Mouse (Mus musculus): ENCODE data around the gene Srrd.
"Not testable (repeated sequence)": the region's sequence is repeated elsewhere in the genome, so short reads cannot be mapped to it uniquely, and the experiment has no call there.

The Srrd gene

DNA sequence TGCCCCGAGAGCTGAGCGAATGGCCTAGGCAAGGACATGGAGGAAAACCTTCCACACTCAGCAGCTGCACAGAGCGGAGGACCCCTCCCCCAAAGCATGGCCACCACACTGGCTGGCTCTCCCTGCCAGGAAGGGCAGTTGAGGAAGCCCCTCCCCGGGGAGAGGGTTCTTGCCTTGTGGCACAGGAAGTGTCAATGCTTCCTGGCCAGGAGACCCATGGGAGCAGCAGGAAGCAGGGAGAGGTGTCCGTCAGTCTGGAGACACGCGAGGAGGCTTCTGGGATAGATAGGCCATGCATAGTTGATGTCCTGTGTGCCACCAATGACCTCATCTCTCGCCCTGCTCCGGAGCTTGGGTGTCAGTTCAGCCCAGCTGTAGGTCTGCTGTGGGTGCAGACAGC, 13.5 kb upstream of the Srrd start:
- no peak for DNase-seq (ENCODE audit: low spot score)

DNA sequence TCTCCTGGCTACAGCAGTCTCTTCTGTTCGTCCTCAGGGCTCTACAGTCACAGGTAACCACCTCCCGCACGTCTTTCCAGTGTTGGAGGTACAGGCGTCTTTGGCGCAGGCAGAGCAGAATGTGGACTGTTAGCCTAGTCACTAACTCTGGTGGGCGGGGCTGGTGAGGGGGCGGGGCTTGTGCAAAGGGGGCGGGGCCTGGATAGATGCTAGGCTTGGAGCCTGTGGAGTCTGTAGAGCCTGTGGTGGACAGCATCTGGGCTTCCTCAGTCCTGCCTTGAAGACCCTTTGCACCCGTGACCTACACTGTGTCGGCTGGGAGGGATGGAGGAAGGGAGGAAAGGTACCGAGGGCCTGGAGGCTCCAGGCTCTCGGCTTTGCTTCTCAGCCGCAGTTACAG, 13.1 kb upstream of the Srrd start, which contains the start of gene Gm6583:
Gm6583 (minus strand) TSS at position 124 of the 400 bp plus-strand sequence.
- no peak for DNase-seq (ENCODE audit: low spot score)

DNA sequence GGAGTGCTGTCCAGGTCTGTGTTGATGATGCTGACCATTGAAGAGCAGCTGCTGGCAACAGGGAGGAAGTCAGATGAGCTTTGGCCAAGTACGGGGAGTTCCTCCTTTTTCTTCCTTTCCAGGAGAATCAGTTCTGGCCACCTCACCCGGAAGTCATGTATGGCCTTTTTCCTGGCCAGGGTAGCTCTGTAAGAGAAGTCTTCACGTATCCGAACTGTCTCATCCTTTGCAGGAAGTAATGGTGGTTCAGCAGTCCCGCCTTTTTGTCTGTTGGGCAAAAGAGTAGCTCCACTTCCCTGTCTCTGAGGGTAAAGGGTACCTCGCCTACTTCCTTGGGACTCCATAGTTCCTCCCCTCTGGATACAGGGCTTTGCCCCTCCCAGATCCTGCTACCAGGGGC, 12.7 kb upstream of the Srrd start:
- no peak for DNase-seq (ENCODE audit: low spot score)

DNA sequence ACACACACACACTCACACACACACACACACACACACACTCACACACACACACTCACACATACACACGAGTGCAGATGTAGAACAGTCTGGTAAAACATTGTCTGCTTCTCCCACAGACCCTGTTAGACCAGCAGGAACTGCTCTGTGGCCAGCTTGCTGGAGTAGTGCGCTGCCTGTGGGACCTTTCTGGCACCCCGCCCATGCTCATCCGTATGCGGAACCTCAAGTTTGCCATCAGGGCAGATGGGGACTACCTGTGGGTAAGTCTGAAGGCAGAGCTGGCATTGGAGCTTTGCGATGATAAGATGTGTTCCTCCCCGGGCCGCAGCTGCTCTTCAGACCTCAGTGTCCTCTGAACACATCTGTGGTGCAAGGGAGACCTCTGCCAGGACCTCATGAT, 6.3 kb upstream of the Srrd start:
- DNase-seq (ENCODE audit: low spot score) = no peak

DNA sequence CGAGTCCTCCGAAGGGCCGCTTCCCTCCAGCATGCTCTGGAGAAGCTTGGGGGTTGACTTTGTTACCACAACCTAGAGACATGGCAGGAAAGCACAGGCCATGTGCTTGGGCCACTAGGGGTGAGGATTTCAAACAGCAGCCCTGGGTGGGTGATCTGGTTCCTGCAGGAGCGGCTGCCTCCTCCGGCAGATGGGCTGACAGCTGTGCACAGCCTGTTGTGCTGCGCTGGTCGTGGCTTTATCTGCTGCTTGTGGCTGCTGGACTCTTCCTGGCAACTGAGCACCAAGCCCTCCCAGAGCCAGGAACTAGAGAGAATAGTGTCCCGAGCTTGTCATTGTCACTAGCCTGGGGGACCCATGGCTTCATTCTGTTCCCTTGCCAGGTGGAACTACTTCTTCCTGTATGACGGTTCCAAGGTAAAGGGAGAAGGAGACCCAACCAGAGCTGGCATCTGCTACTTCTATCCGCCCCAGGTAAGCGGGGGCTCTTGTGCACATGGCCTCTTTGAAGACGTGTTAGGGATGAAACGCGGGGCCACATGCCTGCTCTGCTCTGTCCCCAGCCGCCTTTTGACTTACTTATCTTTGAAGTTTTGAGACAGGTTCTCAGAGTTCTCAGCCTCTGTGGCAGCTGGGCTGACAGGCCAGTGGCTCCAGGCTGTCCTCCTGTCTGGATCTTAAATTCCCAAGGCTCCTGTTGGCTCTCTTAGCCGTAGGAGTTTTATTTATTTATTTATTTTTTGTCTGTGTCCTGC, 3.5 kb upstream of the Srrd start:
- no peak for DNase-seq (ENCODE audit: low spot score)

DNA sequence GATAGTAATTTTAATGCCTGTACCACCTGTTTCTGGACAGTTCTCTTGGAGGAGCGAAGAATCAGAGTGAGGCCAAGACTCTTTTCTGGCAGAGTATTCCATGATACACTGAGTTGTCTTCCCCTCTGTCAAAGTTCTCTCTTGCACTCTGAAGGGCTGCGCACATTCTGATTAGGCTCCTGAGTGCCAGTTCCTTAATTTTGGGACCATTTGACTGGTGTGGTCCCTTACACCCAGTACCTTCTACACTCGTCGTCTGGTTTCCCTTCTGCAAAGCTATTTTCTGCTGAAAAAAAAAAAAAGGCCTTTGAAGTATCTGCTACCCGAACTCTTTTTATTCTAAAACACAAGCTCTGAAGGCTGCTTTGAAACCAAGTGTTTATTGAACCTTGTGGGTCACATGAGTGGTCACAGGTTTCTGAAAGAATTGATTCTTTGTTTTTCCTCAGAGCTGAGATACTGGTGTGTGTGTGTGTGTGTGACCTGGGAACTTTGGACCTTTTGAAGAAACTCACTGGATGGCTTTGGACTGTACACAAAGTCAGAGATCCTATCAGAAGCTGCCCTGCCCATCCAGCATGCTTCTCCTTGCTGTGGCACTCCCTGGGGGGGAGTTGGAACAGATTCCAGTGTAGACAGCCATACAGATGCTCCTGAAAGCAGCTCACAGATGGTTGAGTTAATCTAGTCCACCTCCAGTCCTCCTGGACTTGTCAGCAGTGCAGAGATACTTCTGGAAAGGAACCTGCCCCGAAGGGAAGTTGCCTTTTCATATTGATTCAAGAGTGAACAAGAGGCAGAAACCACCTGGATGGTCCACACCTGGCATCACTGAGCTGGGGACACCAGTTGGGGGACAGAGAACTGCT, 1.5 kb upstream of the Srrd start:
- peak; percentile 54 for DNase-seq (ENCODE audit: low spot score)

DNA sequence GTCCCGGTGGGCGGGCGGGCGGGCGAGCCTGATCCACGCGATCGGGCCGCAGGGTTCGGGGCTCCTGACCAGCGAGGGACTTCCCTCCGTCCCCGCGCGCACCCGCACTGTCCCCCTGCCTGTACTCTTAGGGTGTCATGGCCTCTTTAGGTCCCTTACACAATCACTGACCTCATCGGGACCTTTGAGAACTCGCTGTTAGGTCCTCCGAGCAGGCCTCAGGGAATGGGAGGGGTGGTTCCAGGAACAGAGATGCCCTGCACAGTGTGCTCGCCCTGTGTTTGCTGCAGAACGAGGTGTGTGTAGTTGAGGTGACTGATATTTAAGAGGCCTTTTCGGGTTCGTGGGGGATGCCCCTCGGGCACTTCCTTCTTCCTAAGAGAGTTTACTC, 360 bp upstream of the Srrd start:
- no peak for DNase-seq (ENCODE audit: low spot score)

DNA sequence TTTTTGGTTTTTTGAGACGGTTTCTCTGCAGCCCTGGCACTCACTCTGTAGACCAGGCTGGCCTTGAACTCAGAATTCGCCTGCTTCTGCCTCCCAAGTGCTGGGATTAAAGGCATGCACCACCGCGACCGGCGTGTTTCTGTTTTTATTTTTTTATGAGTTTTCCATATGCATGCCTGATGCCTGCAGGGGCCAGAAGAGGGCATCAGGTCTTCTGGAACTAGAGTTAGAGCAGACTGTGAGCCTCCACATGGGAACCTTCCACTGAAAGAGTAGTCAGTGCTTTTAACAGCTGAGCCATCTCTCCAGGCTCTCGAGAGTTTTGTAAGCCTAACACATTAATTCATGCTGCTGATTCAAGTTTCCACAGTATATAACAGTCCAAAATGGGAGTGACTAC, 3.6 kb downstream of the Srrd start:
- no peak for DNase-seq (ENCODE audit: low spot score)

DNA sequence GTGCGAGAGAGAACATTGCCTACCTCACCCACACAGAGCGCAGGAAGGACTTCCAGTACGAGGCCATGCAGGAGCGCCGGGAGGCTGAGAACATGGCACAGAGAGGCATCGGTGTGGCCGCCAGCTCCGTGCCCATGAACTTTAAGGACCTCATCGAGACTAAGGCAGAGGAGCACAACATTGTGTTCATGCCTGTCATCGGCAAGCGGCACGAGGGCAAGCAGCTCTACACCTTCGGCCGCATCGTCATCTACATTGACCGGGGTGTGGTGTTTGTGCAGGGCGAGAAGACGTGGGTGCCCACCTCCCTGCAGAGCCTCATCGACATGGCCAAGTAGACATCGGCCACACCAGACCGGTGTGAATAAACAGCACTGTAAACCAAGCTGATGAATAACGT, 5.8 kb downstream of the Srrd start:
- DNase-seq (ENCODE audit: low spot score) = no peak

DNA sequence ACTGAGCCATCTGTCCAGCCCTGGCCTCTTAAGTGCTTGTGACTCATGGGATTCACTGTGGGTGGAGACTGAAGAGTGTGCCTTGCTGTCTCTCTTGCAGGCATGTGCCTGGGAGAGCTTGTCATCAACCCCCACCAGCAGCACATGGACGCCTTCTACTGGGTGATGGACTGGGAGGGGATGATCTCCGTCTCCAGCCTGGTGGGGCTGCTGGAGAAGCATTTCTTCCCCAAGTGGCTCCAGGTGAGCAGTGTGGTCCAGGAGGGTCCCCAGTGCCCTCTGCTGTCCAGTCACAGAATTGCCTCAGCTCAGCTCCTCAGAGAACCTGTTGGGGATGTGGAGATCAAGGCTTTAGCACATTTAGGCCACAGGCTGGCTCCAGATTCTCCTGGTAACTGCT, 7.4 kb downstream of the Srrd start:
- no peak for DNase-seq (ENCODE audit: low spot score)

DNA sequence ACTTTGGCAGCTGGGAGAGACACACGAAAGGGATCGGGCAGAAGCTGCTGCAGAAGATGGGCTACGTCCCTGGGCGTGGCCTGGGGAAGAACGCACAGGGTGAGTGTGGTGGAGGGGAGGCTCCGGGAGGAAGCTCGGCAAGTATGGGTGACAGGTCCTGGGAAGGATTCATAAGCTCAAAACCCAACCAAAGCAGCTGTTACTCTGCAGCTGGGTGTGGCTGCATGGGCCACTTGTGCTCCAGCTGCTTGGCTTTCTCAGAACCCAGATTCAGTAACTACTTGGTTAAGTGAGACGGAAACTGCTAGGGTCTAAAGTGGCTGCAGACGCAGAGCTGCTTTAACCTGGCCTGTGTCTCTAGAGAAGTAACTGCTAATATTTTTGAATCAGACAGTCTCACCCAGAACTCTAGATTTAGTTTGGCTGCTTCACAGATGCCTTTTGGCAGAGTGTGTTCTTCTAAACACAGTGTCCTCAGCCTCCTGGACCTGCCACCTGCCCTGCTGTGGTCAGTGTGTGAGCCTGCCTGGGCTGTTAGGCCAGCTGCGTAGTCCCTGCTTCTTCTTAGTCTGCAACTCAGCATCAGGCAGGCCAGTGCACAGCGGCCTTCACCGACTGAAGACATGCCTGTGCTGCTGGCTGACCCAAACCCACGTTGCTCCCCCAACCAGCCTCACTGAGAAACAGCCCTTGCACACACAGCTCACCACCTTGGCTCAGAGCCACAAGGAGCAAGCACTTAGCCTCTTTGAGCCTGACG, 12.9 kb downstream of the Srrd start:
- no peak for DNase-seq (ENCODE audit: low spot score)

DNA sequence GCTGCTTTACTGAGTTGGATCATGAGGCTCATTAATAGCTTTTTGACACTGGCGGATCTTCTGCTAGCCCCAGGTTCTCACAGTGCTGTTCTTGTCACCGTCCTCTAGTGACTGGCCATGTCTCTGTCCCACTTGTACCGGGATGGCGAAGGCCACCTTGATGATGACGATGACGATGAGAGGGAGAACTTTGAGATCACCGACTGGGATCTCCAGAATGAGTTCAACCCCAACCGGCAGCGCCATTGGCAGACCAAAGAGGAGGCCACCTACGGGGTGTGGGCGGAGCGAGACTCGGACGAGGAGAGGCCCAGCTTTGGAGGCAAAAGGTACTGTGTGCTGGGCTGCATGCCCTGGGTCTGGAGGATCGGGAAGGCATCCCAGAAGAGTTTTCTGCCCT, 15.0 kb downstream of the Srrd start:
- DNase-seq (ENCODE audit: low spot score) = no peak

DNA sequence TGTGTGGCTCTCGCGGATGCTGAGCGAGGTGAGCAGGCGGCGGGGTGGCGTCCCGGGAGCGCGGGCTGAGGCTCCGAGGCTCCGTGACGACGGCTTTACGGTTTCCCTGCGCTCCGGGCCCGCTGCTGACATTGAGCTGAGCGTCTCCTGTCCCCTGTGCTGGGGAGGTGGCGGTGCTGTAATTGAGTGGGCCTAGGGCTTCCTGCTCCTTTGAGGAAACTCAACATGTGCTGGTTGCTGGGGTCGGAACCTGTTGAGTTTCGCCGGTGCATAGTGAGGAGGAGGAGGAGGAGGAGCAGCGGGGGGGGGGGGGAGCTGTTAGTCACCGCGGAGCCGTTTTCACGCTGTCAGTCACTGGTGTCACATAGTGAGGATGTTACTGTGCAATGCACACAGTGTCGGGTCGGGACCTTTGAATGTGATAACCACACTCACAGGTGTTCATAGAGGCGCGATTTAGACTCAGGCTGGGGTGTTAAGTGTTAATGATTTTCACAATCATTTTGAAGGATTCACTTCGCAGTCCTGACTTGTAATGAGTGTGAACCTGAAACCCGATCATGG, 16.3 kb downstream of the Srrd start:
- no peak for DNase-seq (ENCODE audit: low spot score)

DNA sequence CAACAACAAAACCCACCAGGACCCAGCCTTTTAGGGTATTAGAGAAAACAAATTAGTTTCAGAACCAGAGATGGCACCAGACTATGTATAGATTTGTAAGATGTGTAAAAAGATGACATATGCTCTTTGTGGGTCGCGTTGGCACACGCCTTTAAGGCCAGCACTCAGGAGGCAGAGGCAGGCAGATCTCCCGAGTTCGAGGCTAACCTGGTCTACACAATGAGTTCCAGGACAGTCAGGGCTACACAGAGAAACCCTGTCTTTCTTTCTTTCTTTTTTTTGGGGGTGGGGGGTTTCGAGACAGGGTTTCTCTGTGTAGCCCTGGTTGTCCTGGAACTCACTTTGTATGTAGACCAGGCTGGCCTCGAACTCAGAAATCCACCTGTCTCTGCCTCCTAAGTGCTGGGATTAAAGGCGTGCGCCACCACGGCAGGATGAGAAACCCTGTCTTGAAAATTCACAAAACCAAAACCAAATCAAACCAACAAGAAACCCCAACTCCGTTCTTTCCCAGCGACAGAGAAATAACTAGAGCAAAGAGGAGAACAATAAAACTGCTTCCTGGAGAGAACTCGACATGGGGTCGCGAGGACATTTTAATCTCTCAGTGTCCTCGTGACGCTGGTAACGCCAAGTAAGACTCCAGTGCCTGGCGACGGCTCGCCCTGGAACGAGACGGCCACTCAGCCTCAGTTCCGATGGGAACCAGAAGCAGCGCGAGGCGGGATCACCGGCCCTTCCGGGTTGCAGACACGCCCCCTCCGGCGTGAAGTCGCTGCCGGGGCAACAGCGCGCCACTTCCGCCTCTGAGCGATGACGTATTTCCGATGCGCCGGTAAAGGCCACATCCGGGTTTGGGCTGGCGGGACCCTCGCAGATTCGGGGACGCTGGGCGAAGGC, 17.0 kb downstream of the Srrd start, which contains the start of gene Tfip11:
Tfip11 (plus strand) TSS at position 813 of the 900 bp plus-strand sequence.
- DNase-seq (ENCODE audit: low spot score) = peak; percentile 87

DNA sequence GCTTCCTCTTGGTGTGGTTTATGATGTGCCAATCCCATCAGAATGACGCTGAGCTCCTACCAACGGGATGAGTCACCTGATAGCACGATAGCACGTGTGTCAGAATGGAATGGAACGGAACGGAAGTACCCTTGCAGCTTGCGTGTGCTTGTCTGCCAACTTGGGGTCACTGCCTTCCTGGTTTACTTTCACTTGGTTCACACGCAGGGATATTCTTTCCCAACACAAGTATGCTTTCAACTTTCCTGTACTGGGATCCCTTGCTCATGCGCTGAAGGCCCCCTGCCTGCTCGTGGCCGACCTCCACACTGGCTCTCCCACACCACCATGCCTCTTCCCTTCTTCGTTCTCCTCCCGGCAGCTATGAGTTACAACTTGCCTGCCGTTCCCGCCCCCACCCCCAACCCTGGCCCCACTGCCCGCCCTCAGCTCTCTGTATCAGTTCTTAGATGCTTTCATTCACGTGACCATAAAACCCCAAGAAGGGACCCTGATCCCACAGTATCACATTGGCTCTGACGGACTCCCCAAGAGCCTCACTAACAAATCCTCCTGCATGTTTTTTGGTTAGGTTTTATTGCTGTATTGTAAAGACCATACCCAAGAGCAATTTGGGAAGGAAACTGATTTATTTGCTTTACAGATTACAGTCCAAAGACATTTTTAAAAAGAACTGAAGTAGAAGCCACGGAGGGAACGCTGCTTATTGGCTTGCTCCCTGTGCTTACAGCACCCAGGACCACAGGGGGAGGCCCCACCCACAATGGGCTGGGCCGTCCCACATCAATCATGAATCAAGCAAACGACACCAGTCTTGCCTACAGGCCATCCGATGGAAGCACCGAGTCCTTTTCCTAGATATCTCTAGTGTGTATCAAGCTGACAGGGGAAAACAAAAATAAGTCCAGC, 17.9 kb downstream of the Srrd start:
- DNase-seq (ENCODE audit: low spot score) = no peak

DNA sequence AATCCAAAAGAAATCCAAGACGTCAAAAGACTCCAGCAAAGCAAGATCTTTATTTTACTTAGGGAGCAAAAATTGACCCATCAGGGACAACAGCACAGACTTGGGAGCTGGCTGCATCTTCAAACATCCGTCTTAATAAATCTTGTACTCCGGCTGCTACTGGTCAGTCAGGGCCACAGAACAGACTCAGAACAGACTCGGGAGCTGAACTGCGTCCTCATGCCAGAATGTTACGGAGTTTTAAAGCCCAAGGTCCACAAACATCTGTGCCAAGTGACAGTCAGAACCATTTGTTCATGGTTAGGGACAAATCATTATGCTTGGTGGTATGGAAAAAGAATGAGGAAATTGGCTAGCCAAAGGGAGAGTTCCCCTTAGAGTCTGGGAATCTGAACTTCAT, 19.6 kb downstream of the Srrd start:
- no peak for DNase-seq (ENCODE audit: low spot score)

DNA sequence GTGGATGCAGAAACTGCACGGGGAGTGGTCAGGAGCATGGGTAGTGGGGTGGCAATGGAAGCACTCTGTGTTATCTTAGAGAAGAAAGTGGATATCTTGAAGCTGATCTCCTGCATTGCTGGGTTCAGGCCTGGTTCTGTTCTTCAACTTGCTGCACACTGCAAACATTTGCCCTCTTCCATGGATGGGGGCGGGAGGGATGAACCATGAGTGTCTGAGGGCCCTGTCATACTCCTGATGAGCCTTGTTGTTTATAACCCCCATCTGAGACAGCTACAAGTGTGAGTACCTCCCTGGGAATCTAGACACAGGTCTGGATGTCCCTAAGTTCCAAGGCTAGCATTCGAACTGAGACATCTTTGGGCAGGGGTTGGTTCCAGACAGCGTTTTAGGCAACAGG, 21.5 kb downstream of the Srrd start:
- no peak for DNase-seq (ENCODE audit: low spot score)

DNA sequence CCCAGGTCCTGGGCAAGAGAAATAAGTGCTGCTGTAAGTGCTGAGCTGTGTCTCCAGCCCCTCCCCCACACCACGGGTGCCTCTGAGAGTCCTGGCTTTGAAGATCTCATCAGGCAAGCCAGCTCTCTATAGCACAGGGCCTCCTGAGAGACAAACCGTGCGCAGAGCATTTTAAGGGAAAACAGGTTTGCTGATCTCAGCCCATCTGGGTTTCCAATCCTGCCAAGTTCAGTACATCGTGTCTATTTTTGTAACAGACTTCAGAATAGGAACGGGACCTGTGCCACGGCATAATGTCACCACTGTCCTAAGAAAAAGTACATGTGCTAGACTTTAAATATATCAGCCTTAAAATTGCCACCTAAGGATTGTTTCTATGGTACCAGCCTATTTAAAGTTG, 21.9 kb downstream of the Srrd start:
- peak; percentile 83 for DNase-seq (ENCODE audit: low spot score)

DNA sequence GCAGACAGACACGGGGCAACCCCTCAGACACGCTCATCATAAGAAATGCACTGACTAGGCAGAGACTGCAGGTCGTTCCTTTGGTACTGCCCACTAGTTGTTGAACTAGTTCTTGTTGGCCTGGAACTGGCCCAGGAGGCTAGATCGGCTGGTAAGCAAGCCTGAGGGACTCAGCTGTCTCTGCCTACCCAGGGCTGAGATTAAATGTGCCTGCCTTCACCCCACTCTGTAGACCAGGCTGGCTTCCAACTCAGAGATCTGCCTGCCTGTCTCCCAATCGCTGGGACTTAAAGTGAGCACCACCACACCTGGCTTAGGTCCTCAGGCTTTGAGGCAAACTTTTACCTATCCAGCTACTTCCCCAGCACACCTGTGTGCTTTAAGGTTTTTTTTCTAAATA, 22.5 kb downstream of the Srrd start:
- no peak for DNase-seq (ENCODE audit: low spot score)

DNA sequence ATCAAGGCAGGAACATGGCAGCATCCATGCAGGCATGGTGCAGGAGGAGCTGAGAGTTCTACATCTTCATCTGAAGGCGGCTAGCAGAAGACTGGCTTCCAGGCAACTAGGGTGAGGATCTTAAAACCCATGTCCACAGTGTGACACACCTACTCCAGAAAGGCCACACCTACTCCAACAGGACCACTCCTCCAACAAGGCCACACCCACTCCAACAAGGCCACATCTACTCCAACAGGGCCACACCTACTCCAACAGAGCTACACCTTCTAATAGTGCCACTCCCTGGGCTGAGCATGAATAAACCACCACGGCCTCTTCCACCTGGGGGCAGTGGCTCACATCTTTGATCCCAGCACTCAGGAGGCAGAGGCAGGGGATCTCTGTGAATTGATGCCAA, 23.5 kb downstream of the Srrd start:
- DNase-seq (ENCODE audit: low spot score) = not testable (repeated sequence)
